In genomic region chr5:107188551-107188950, GRCm38 (mm10) we compare ENCODE assay signal across 30 mouse cellular contexts.
DNase-seq lines count a peak whose midpoint lies in the region; ATAC-seq and TF ChIP-seq lines count a peak whose summit lies in the region.
"Had no signal": no experiment of that assay in that cellular context is flagged by ENCODE, and none has a peak within 500 bp of the region (broad histone marks: within the 10 kb centered on the region; RNA-seq: fewer than 3 reads in every experiment).

No protein-coding gene starts in this region.

- no peak overlapping the region for H3K27ac ChIP-seq in liver, adult 2 months (replicated peaks; ENCODE audit: insufficient read depth, low read depth, low read length)
- no peak overlapping the region; the same call in 1 of the 2 replicates for H3K27ac ChIP-seq in liver, embryonic 11.5 days (ENCODE audit: low read depth, low read length)
- H3K27ac ChIP-seq in lung, embryonic 16.5 days (ENCODE audit: low read length): 0 out of 2 replicates have a peak overlapping the region, but pooled peaks have one; percentile 5
- peak overlapping the region; percentile 15; the same call in 1 of the 2 replicates for H3K27ac ChIP-seq in small intestine, adult 2 months (ENCODE audit: insufficient read depth, low read depth, low read length)
- H3K27ac ChIP-seq in stomach, postnatal 0 days (replicated peaks): no peak overlapping the region
- H3K27ac ChIP-seq: forebrain, embryonic 12.5 days; heart, embryonic 13.5 days; hindbrain, embryonic 10.5 days; hindbrain, embryonic 15.5 days; kidney, postnatal 0 days; macrophage; midbrain, embryonic 13.5 days; neural tube, embryonic 13.5 days; stomach, embryonic 15.5 days had no signal

- no peaks in the 10 kb centered on the region for H3K9me3 ChIP-seq in liver, embryonic 11.5 days (ENCODE audit: control insufficient read depth, low read length)
- H3K9me3 ChIP-seq in lung, embryonic 16.5 days (ENCODE audit: control insufficient read depth, low read length): no peaks in the 10 kb centered on the region
- H3K9me3 ChIP-seq in stomach, postnatal 0 days (ENCODE audit: control insufficient read depth, low read length): no peaks in the 10 kb centered on the region
- H3K9me3 ChIP-seq: forebrain, embryonic 12.5 days; heart, embryonic 13.5 days; hindbrain, embryonic 10.5 days; hindbrain, embryonic 15.5 days; midbrain, embryonic 13.5 days; neural tube, embryonic 13.5 days; stomach, embryonic 15.5 days had no signal

- H3K36me3 ChIP-seq in liver, adult 2 months (ENCODE audit: control insufficient read depth, insufficient read depth, low read length): no peaks in the 10 kb centered on the region
- H3K36me3 ChIP-seq in liver, embryonic 11.5 days (ENCODE audit: control insufficient read depth, insufficient read depth, low read length): no peaks in the 10 kb centered on the region
- no peaks in the 10 kb centered on the region for H3K36me3 ChIP-seq in lung, embryonic 16.5 days (ENCODE audit: control insufficient read depth, insufficient read depth, low read length)
- no peaks in the 10 kb centered on the region for H3K36me3 ChIP-seq in small intestine, adult 2 months (ENCODE audit: control insufficient read depth, insufficient read depth, low read length)
- H3K36me3 ChIP-seq in stomach, postnatal 0 days (ENCODE audit: control insufficient read depth, insufficient read depth, low read length): no peaks in the 10 kb centered on the region
- H3K36me3 ChIP-seq: forebrain, embryonic 12.5 days; hindbrain, embryonic 10.5 days; hindbrain, embryonic 15.5 days; midbrain, embryonic 13.5 days; neural tube, embryonic 13.5 days; stomach, embryonic 15.5 days had no signal

- TF ChIP-seq EP300 in stomach, postnatal 0 days (optimal IDR thresholded peaks at IDR 0.05): no peak

- no peak overlapping the region for H3K9ac ChIP-seq in liver, adult 2 months (ENCODE audit: low read depth, low read length)
- no peak overlapping the region for H3K9ac ChIP-seq in liver, embryonic 11.5 days (ENCODE audit: low read depth, low read length)
- H3K9ac ChIP-seq in lung, embryonic 16.5 days (ENCODE audit: low read length): no peak overlapping the region
- no peak overlapping the region for H3K9ac ChIP-seq in stomach, postnatal 0 days (ENCODE audit: low read length)
- H3K9ac ChIP-seq: forebrain, embryonic 12.5 days; forebrain, postnatal 0 days; heart, embryonic 13.5 days; hindbrain, embryonic 15.5 days; midbrain, embryonic 13.5 days; neural tube, embryonic 13.5 days; stomach, embryonic 15.5 days had no signal

- H3K4me2 ChIP-seq in liver, embryonic 11.5 days: no peak overlapping the region
- H3K4me2 ChIP-seq in lung, embryonic 16.5 days (ENCODE audit: low read depth, low read length): no peak overlapping the region
- no peak overlapping the region for H3K4me2 ChIP-seq in stomach, postnatal 0 days (replicated peaks; ENCODE audit: low read depth)
- H3K4me2 ChIP-seq: forebrain, embryonic 12.5 days; heart, embryonic 13.5 days; hindbrain, embryonic 15.5 days; midbrain, embryonic 13.5 days; neural tube, embryonic 13.5 days; stomach, embryonic 15.5 days had no signal

- 0 out of 2 replicates have a peak, but pooled peaks cover 3% of the 10 kb centered on the region for H3K79me2 ChIP-seq in liver, adult 2 months (ENCODE audit: control insufficient read depth, insufficient read depth, low read length)

- H3K4me3 ChIP-seq in liver, adult 2 months (ENCODE audit: insufficient read depth, low read depth, low read length): no peak overlapping the region
- H3K4me3 ChIP-seq in liver, embryonic 11.5 days (ENCODE audit: low read depth, low read length): no peak overlapping the region
- H3K4me3 ChIP-seq in lung, embryonic 16.5 days (ENCODE audit: low read length): no peak overlapping the region
- H3K4me3 ChIP-seq in small intestine, adult 2 months (ENCODE audit: low read depth, low read length): no peak overlapping the region
- H3K4me3 ChIP-seq in stomach, postnatal 0 days (ENCODE audit: low read depth, low read length): no peak overlapping the region
- H3K4me3 ChIP-seq: erythroblast, embryonic 14.5 days; forebrain, embryonic 12.5 days; heart, embryonic 13.5 days; hindbrain, embryonic 10.5 days; hindbrain, embryonic 15.5 days; midbrain, embryonic 13.5 days; neural tube, embryonic 13.5 days; stomach, embryonic 15.5 days had no signal

- H3K4me1 ChIP-seq in liver, adult 2 months (ENCODE audit: control insufficient read depth, insufficient read depth, low read length): peaks cover 5% of the 10 kb centered on the region
- peaks cover 25% of the 10 kb centered on the region for H3K4me1 ChIP-seq in liver, embryonic 11.5 days (replicated peaks; ENCODE audit: control insufficient read depth, insufficient read depth, low read length)
- H3K4me1 ChIP-seq in lung, embryonic 16.5 days (replicated peaks; ENCODE audit: control insufficient read depth, insufficient read depth, low read length): peaks cover 10% of the 10 kb centered on the region
- no peaks in the 10 kb centered on the region for H3K4me1 ChIP-seq in small intestine, adult 2 months (ENCODE audit: control insufficient read depth, insufficient read depth, insufficient read length, low read length)
- no peaks in the 10 kb centered on the region for H3K4me1 ChIP-seq in stomach, postnatal 0 days (replicated peaks; ENCODE audit: control insufficient read depth, insufficient read depth)
- H3K4me1 ChIP-seq: hindbrain, embryonic 15.5 days; neural tube, embryonic 13.5 days had no signal

- no peak for ATAC-seq in liver, embryonic 11.5 days (replicated peaks; ENCODE audit: low FRiP score)
- ATAC-seq in lung, embryonic 16.5 days (ENCODE audit: low read depth): peak; percentile 85
- ATAC-seq in stomach, postnatal 0 days (ENCODE audit: low FRiP score, low TSS enrichment): peak; percentile 53; the same call in 1 of the 2 replicates
- ATAC-seq: activated CD4-positive, CD25-positive, alpha-beta regulatory T cell, adult 4 months; forebrain, postnatal 0 days; inflammation-experienced regulatory T-cells, adult 6 months; midbrain, embryonic 13.5 days had no signal

- 30% methylated on average over 10 of the region's 10 CpGs for WGBS in liver, adult 2 months
- 71% methylated on average over 10 of the region's 10 CpGs for WGBS in liver, embryonic 11.5 days
- 34% methylated on average over 10 of the region's 10 CpGs for WGBS in lung, embryonic 16.5 days
- 64% methylated on average over 10 of the region's 10 CpGs for WGBS in small intestine, adult 2 months
- 35% methylated on average over 10 of the region's 10 CpGs for WGBS in stomach, postnatal 0 days

- peak; percentile 44 for DNase-seq in liver, adult 2 months (ENCODE audit: extremely low read depth, low read depth, low spot score)
- no peak for DNase-seq in liver, embryonic 11.5 days (ENCODE audit: low spot score)
- DNase-seq in lung, postnatal 14 days: no peak
- no peak for DNase-seq in stomach, postnatal 0 days (ENCODE audit: low spot score)
- no peak for DNase-seq in urinary bladder, postnatal 10 days (ENCODE audit: low spot score)
- DNase-seq: adrenal gland, adult 2 months; B cell, adult 2 months; cerebellum, adult 9-10 months; embryo, embryonic 11 days; forebrain, postnatal 0 days; heart, postnatal 10 days; kidney, adult 8-10 months; kidney, postnatal 4 days; thymus, adult 18-20 months; thymus, postnatal 25 days had no signal

- no peaks in the 10 kb centered on the region for H3K27me3 ChIP-seq in liver, adult 2 months (ENCODE audit: control insufficient read depth, insufficient read depth, low read length)
- no peaks in the 10 kb centered on the region for H3K27me3 ChIP-seq in liver, embryonic 11.5 days (replicated peaks; ENCODE audit: control insufficient read depth, insufficient read depth, low read length)
- H3K27me3 ChIP-seq in lung, embryonic 16.5 days (ENCODE audit: control insufficient read depth, insufficient read depth, low read depth, low read length): no peaks in the 10 kb centered on the region
- H3K27me3 ChIP-seq in small intestine, adult 2 months (ENCODE audit: control insufficient read depth, insufficient read depth, low read length): no peaks in the 10 kb centered on the region
- H3K27me3 ChIP-seq in stomach, postnatal 0 days (ENCODE audit: control insufficient read depth, insufficient read depth, low read length): no peaks in the 10 kb centered on the region
- H3K27me3 ChIP-seq: CH12.LX; forebrain, embryonic 12.5 days; heart, embryonic 13.5 days; hindbrain, embryonic 15.5 days; midbrain, embryonic 13.5 days; neural tube, embryonic 13.5 days; stomach, embryonic 15.5 days had no signal

- TF ChIP-seq CTCF in liver, adult 2 months (IDR thresholded peaks at IDR 0.05; ENCODE audit: low read depth, low read length): no peak
- no peak for TF ChIP-seq CTCF in small intestine, adult 2 months (IDR thresholded peaks at IDR 0.05; ENCODE audit: extremely low read depth, insufficient read length, insufficient replicate concordance, low read depth, low read length)
- no peak for TF ChIP-seq CTCF in stomach, postnatal 0 days (IDR thresholded peaks at IDR 0.05; ENCODE audit: low read depth)

- no peak for TF ChIP-seq POLR2A in liver, adult 2 months (IDR thresholded peaks at IDR 0.05; ENCODE audit: extremely low read depth, insufficient read depth, low read length)
- no peak for TF ChIP-seq POLR2A in small intestine, adult 2 months (IDR thresholded peaks at IDR 0.05; ENCODE audit: low read depth, low read length)

Comparison
In these comparisons a context has a peak if more than half of its experiments do, and no peak if none do; other contexts are left out.
1. H3K27ac ChIP-seq: peak in lung, embryonic 16.5 days (single experiment) and small intestine, adult 2 months (single experiment); none in liver, adult 2 months (single experiment), liver, embryonic 11.5 days (single experiment) and stomach, postnatal 0 days (single experiment).